Mouse (Mus musculus) adipocyte (in vitro differentiated cells): Measurements from ENCODE around the gene Ppfibp2.

Experiments
- DNase-seq: peaks from one replicate; pipeline ENCODE4 v3.0.0-alpha.2; 2016; ENCODE audit warnings: low spot score

Ppfibp2 gene

GRCm38 (mm10) chr7:107702461-107703380, 107.7 kb downstream of the Ppfibp2 start:
- no peak for DNase-seq

GRCm38 (mm10) chr7:107705941-107706340, 110.9 kb downstream of the Ppfibp2 start:
- no peak for DNase-seq

GRCm38 (mm10) chr7:107707650-107708049, 112.6 kb downstream of the Ppfibp2 start:
- DNase-seq, result no peak

GRCm38 (mm10) chr7:107708491-107709112, 113.6 kb downstream of the Ppfibp2 start:
- DNase-seq, result no peak

- DNase-seq, result no peak
Observed at GRCm38 (mm10) chr7:107712743-107713142, 117.7 kb downstream of the Ppfibp2 start.

- DNase-seq, result no peak
Observed at GRCm38 (mm10) chr7:107714067-107714466, 119.1 kb downstream of the Ppfibp2 start.

- no peak for DNase-seq
Observed at GRCm38 (mm10) chr7:107720771-107721170, 125.8 kb downstream of the Ppfibp2 start.

- no peak for DNase-seq
Observed at GRCm38 (mm10) chr7:107722536-107722935, 127.5 kb downstream of the Ppfibp2 start.

- DNase-seq, result no peak
Observed at GRCm38 (mm10) chr7:107727538-107727937, 132.5 kb downstream of the Ppfibp2 start.

GRCm38 (mm10) chr7:107730587-107730986, 135.6 kb downstream of the Ppfibp2 start:
- no peak for DNase-seq

GRCm38 (mm10) chr7:107733162-107733561, 138.2 kb downstream of the Ppfibp2 start:
- no peak for DNase-seq

GRCm38 (mm10) chr7:107738726-107739125, 143.7 kb downstream of the Ppfibp2 start:
- no peak for DNase-seq

- no peak for DNase-seq
Observed at GRCm38 (mm10) chr7:107742963-107743465, 148.0 kb downstream of the Ppfibp2 start.

GRCm38 (mm10) chr7:107744454-107744853, 149.4 kb downstream of the Ppfibp2 start:
- no peak for DNase-seq

GRCm38 (mm10) chr7:107745111-107745510, 150.1 kb downstream of the Ppfibp2 start:
- no peak for DNase-seq

- no peak for DNase-seq
Observed at GRCm38 (mm10) chr7:107746036-107746435, 151.0 kb downstream of the Ppfibp2 start.

GRCm38 (mm10) chr7:107747476-107747875, 152.5 kb downstream of the Ppfibp2 start:
- DNase-seq, result no peak

GRCm38 (mm10) chr7:107747954-107748353, 152.9 kb downstream of the Ppfibp2 start:
- peak; percentile 2 for DNase-seq

- DNase-seq, result peak; percentile 10
Observed at GRCm38 (mm10) chr7:107749270-107749669, 154.3 kb downstream of the Ppfibp2 start.

- no peak for DNase-seq
Observed at GRCm38 (mm10) chr7:107749721-107750120, 154.7 kb downstream of the Ppfibp2 start.

GRCm38 (mm10) chr7:107752031-107752520, 157.1 kb downstream of the Ppfibp2 start:
- DNase-seq, result no peak

GRCm38 (mm10) chr7:107755905-107756304, 160.9 kb downstream of the Ppfibp2 start:
- DNase-seq, result no peak

- no peak for DNase-seq
Observed at GRCm38 (mm10) chr7:107756748-107757147, 161.7 kb downstream of the Ppfibp2 start.
